Mouse (Mus musculus): ENCODE data around the gene Rsad2. TPM values are rescaled to one million over a fixed set of nuclear protein-coding genes. Genes with fewer than 3 reads are reported as not detected.
"Not testable (repeated sequence)": the region's sequence is repeated elsewhere in the genome, so short reads cannot be mapped to it uniquely, and the experiment has no call there.

The Rsad2 gene
- total and polyA plus RNA-seq, 2 experiments from 2014 or later: 1.1 to 1.7 TPM

DNA sequence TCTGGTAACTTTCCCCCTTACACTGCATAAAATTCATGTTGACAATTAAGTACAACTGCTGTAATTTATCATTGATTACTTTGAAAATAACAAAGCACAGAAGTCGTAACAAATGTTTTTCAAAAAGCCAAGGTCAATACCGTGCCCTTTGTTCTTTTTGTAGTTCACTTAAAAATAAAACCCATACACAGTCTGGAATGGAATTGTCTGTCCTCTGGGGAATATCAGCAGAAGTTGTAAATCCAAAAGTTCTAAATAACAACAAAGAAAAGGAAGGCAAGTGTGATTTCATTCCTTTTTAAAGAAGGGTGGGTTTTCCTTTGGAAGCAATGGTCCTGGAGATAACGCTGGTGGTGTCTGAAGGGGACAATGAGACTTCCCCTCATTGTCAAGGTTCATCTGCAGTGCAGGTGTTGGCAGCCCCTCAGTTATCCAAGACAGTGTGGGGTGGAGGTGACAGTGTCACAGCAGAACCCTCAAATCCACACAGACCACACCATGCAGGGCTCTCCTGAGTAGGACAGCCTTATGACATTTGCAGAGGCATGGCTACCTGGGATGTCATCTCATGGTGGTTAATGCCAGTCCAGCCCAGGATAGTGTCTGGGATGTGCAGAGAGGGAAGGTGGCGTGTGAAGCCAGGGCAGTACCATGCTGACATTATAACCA lies 9.7 kb downstream of the Rsad2 start:
- ATAC-seq (no peak), DNase-seq (no peak)
- 92% methylated on average over 4 of the region's 4 CpGs for WGBS
- no peaks in the 10 kb centered on the region for H3K9me3 ChIP-seq (ENCODE audit: low read length)
- H3K4me1 ChIP-seq (ENCODE audit: insufficient read depth): no peaks in the 10 kb centered on the region
- H3K9ac ChIP-seq: no peak overlapping the region
- no peaks in the 10 kb centered on the region for H3K36me3 ChIP-seq (ENCODE audit: insufficient read depth)
- H3K27me3 ChIP-seq (ENCODE audit: insufficient read depth, low read length): no peaks in the 10 kb centered on the region
- no peak overlapping the region for H3K27ac ChIP-seq (ENCODE audit: low read depth, low read length)
- no peak overlapping the region for H3K4me3 ChIP-seq (ENCODE audit: low read depth, low read length)
- no peak overlapping the region for H3K4me2 ChIP-seq (ENCODE audit: low read depth)
- TF ChIP-seq CTCF (IDR thresholded peaks at IDR 0.05; ENCODE audit: low read depth): no peak

GRCm38 (mm10) chr12:26444511-26444910 lies 11.7 kb downstream of the Rsad2 start:
- no peaks in the 10 kb centered on the region for H3K9me3 ChIP-seq (ENCODE audit: low read length)
- no peak overlapping the region for H3K4me3 ChIP-seq (ENCODE audit: low read depth, low read length)
- no peak for TF ChIP-seq CTCF (IDR thresholded peaks at IDR 0.05; ENCODE audit: low read depth)
- H3K27me3 ChIP-seq (ENCODE audit: insufficient read depth, low read length): no peaks in the 10 kb centered on the region
- H3K4me1 ChIP-seq (ENCODE audit: insufficient read depth): no peaks in the 10 kb centered on the region
- no peak overlapping the region for H3K9ac ChIP-seq
- H3K4me2 ChIP-seq (ENCODE audit: low read depth): no peak overlapping the region
- H3K27ac ChIP-seq (ENCODE audit: low read depth, low read length): no peak overlapping the region
- ATAC-seq (no peak), DNase-seq (no peak)
- 96% methylated on average over 2 of the region's 2 CpGs for WGBS
- H3K36me3 ChIP-seq (ENCODE audit: insufficient read depth): no peaks in the 10 kb centered on the region

DNA sequence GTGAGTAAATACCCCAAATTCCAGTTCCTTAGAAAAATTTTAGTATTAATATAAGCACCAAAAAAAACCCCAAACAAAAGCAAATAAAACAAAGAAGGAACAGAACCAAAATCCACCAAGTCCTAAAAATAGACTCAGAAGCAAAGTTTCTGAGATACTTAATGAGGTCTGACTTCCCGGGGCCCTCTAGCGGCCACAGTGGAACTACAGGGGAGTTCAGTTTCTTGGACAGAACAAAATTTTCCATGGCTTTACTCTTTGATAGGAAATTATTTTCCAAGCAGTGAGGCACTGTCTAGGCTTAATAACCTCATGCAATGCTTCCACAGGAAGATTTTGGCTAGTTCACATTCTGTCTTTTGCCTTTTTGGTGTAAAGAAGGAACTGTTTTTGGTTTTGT lies 12.2 kb downstream of the Rsad2 start:
- TF ChIP-seq CTCF (IDR thresholded peaks at IDR 0.05; ENCODE audit: low read depth): peak; percentile 75
- H3K27ac ChIP-seq (ENCODE audit: low read depth, low read length): no peak overlapping the region
- no peak overlapping the region for H3K9ac ChIP-seq
- H3K4me3 ChIP-seq (ENCODE audit: low read depth, low read length): no peak overlapping the region
- WGBS: 0% methylated on average over 2 of the region's 2 CpGs
- no peak overlapping the region for H3K4me2 ChIP-seq (ENCODE audit: low read depth)
- no peaks in the 10 kb centered on the region for H3K9me3 ChIP-seq (ENCODE audit: low read length)
- DNase-seq (peak; percentile 78), ATAC-seq (no peak; the same call in 1 of the 2 replicates)
- H3K36me3 ChIP-seq (ENCODE audit: insufficient read depth): no peaks in the 10 kb centered on the region
- no peaks in the 10 kb centered on the region for H3K4me1 ChIP-seq (ENCODE audit: insufficient read depth)
- no peaks in the 10 kb centered on the region for H3K27me3 ChIP-seq (ENCODE audit: insufficient read depth, low read length)

DNA sequence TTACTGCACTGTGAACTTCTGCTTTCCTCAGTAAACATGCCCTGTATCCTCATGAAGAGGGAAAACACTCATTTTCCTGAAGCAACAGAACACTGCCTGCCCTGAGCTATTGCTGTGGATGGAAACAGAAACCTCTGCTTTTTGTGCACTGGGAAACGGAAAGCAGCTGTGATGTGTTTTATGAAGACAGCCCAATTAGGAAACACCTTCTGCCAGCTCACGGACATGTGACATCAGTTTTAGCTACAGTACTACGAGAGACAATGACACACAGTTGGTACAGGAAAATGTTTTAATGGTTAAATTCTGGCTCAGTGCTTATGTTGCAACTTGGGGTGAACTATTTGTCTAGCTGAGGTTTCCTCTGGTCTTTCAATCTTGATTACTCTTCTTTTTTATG lies 16.9 kb downstream of the Rsad2 start:
- Histone ChIP-seq H3K9me3 (ENCODE audit: low read length) (no peaks in the 10 kb centered on the region), H3K36me3 (ENCODE audit: insufficient read depth) (no peaks in the 10 kb centered on the region), H3K27me3 (ENCODE audit: insufficient read depth, low read length) (no peaks in the 10 kb centered on the region), H3K9ac (no peak overlapping the region), H3K27ac (ENCODE audit: low read depth, low read length) (no peak overlapping the region), H3K4me2 (ENCODE audit: low read depth) (no peak overlapping the region), H3K4me1 (ENCODE audit: insufficient read depth) (no peaks in the 10 kb centered on the region), H3K4me3 (ENCODE audit: low read depth, low read length) (no peak overlapping the region)
- ATAC-seq (no peak), DNase-seq (no peak)
- TF ChIP-seq CTCF (IDR thresholded peaks at IDR 0.05; ENCODE audit: low read depth): no peak
- WGBS: 59% methylated on average over 3 of the region's 3 CpGs

- Histone ChIP-seq H3K27ac (ENCODE audit: low read depth, low read length) (no peak overlapping the region), H3K4me2 (ENCODE audit: low read depth) (no peak overlapping the region), H3K9me3 (ENCODE audit: low read length) (no peaks in the 10 kb centered on the region), H3K9ac (no peak overlapping the region), H3K27me3 (ENCODE audit: insufficient read depth, low read length) (no peaks in the 10 kb centered on the region), H3K4me1 (ENCODE audit: insufficient read depth) (no peaks in the 10 kb centered on the region), H3K36me3 (ENCODE audit: insufficient read depth) (no peaks in the 10 kb centered on the region), H3K4me3 (ENCODE audit: low read depth, low read length) (no peak overlapping the region)
- ATAC-seq (no peak), DNase-seq (no peak)
- no peak for TF ChIP-seq CTCF (IDR thresholded peaks at IDR 0.05; ENCODE audit: low read depth)
- WGBS: 52% methylated on average over 3 of the region's 3 CpGs
Observed at GRCm38 (mm10) chr12:26437950-26438349, 18.3 kb downstream of the Rsad2 start.

DNA sequence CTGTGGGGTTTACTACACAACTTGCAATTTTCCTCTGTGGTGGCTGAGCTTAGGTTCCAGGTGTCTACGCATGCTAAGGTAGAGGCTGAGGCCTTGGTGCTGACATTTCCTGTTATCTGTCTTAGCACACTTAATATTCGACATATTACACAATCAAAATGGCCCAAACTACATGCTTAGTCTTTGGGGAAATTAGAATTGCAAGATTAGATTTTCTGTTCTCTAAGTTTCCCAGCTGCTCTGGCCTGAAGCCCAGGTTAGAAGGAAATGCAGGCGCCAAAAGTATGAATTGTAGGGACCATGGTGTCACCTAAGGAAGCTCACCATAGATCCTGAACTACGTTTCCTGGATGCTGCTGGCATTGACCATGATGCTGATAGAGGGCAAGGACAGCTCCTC lies 19.9 kb downstream of the Rsad2 start:
- no peaks in the 10 kb centered on the region for H3K4me1 ChIP-seq (ENCODE audit: insufficient read depth)
- no peaks in the 10 kb centered on the region for H3K36me3 ChIP-seq (ENCODE audit: insufficient read depth)
- H3K9ac ChIP-seq: no peak overlapping the region
- no peak overlapping the region for H3K4me2 ChIP-seq (ENCODE audit: low read depth)
- 81% methylated on average over 4 of the region's 4 CpGs for WGBS
- H3K9me3 ChIP-seq (ENCODE audit: low read length): no peaks in the 10 kb centered on the region
- DNase-seq (no peak), ATAC-seq (no peak)
- TF ChIP-seq CTCF (IDR thresholded peaks at IDR 0.05; ENCODE audit: low read depth): no peak
- H3K4me3 ChIP-seq (ENCODE audit: low read depth, low read length): no peak overlapping the region
- no peaks in the 10 kb centered on the region for H3K27me3 ChIP-seq (ENCODE audit: insufficient read depth, low read length)
- H3K27ac ChIP-seq (ENCODE audit: low read depth, low read length): no peak overlapping the region

GRCm38 (mm10) chr12:26428771-26429170 lies 27.5 kb downstream of the Rsad2 start:
- 92% methylated on average over 2 of the region's 2 CpGs for WGBS
- ATAC-seq; H3K4me2 ChIP-seq (ENCODE audit: low read depth); H3K27me3 ChIP-seq (ENCODE audit: insufficient read depth, low read length); H3K27ac ChIP-seq (ENCODE audit: low read depth, low read length); H3K4me1 ChIP-seq (ENCODE audit: insufficient read depth); DNase-seq; H3K36me3 ChIP-seq (ENCODE audit: insufficient read depth); H3K9ac ChIP-seq; H3K4me3 ChIP-seq (ENCODE audit: low read depth, low read length); H3K9me3 ChIP-seq (ENCODE audit: low read length): not testable (repeated sequence)

Measured in forebrain, postnatal 0 days (tissue).